Mouse (Mus musculus): ENCODE data around the gene Abi1.
"Not testable (repeated sequence)": the region's sequence is repeated elsewhere in the genome, so short reads cannot be mapped to it uniquely, and the experiment has no call there.

Abi1 gene

DNA sequence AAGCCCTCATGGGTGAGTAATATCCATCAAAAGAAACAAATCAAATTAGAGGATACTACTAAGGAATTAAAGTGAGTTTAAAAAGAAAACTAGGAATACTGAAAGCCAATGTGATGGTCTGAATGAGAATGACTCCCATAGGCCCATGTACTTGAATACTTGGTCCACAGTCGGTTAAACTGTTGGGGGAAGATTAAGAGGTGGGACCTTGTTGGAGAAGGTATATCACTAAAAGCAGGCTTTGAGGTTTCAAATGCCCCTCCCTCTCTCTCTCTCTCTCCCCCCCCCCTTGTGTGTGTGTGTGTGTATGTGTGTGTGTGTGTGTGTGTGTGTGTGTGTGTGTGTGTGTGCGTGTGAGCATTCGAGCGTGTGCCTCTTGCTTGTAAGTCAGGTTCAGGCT, 9.4 kb downstream of the Abi1 start:
- no peak for DNase-seq (ENCODE audit: low spot score)

DNA sequence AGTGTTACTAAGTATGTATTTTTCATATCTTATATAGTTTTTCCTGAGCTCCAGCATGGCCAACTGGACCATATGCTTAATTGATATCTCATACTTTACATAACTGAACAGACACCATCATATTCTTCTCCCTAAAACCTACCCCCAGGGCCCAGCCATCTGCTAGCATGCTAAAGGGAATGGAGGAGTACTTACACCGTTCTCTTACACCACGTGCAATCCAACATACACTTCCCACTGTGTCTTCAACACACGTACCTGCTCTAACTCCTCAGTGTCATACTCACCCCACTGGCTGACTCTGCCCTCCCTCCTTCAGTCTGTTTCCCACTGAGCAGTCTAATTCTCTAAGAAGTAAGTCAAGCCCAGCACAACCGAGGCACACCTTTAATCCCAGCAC, 11.2 kb downstream of the Abi1 start:
- DNase-seq (ENCODE audit: low spot score), result no peak

DNA sequence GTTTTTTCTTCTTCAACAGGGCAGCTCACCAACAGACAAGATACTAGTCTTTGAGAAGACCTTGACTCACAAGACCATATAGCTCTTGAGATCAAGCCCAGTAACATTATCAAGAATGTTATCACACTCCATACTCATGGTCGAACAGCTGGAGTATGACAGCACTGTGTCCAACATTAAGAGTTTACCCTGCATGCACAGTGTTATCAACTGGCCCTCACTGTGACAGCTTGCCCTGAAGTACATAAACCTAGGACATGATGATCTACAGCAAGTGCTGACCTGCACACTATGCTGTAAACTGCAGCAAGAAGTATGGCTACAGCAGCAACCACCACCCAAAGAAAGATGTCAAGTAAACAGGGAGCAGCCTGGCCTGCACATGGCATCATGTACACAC, 13.7 kb downstream of the Abi1 start:
- DNase-seq (ENCODE audit: low spot score), result no peak

DNA sequence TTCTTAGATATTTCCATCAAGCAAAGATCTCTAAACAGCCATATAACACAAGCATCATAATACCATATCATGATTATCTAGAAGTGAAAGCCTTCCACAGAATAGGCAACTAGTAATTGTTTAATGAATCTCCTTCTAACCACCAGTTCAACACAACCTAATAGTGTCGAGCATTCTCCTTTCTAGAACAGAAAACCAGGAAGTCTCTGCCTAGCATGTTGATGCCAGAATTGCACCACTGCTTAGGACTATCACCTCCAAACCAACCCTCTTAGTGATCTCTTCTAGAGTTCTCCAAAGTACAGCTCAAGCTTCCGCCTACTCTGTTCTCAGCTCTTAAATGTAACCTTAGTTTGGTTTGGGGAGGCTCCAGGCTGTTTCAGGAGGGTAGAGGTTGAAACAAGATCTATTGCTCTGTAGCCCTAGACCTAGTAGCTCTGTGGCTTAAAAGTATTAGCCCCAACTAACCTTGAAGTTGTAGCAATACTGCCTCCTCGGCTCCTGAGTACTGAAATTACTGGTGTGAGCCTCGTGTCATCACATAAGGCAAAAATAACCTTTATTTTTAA, 16.2 kb downstream of the Abi1 start:
- no peak for DNase-seq (ENCODE audit: low spot score)

DNA sequence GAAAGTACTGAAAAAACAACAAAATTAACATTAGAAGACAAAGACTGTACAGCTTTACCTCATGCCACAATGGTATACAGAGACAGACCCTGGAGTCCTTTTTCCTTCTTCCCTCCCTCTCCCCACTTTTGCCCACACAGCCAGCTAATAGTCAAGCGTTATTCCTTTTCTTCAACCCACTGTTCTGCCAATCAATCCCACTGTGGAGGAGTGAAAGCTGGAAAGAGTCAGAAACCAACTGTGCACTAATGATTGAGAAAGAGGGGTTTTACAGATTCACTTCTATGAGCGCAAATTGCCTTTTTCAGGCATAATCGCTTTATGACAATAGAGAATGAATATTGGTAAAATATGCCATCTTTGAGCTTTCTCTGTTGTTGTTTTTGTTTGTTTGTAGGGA, 17.0 kb downstream of the Abi1 start:
- no peak for DNase-seq (ENCODE audit: low spot score)

DNA sequence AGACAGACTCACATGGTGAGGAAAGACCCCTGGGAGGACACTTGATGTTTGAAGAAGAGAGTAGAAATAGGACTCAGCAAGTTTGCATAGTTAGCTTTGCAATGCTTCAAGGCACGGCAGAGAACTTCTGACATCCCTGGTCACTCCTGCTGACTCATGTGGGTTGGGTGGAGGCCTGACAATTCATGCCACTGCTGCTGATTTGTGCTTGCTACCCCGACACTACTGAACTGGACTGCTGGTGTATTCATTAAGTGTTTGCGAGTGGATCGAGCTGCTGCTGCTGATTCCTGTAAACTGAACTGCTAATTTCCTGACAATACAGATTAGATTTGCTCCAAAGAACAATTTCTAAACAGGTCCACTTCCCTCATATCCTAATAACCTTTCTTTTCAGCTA, 18.3 kb downstream of the Abi1 start:
- DNase-seq (ENCODE audit: low spot score), result no peak

DNA sequence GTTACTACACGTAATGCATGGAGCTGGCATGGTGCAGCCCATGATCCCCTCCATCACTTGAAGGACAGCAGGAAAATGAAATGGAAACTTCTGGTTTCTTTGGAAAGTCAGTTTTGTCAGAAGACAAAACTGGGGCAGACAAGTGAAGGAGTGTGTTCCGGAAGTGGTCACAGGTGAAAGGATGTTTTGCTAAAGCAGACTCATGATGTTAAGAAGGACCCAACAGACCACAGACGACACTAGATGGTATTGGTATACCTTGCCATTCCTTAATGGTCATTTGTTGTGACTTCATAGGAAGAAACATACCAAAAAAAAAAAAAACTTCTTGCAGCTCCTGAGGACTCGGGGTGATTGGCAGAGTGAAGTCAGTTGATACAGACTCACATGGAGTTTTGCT, 18.7 kb downstream of the Abi1 start:
- DNase-seq (ENCODE audit: low spot score), result no peak

DNA sequence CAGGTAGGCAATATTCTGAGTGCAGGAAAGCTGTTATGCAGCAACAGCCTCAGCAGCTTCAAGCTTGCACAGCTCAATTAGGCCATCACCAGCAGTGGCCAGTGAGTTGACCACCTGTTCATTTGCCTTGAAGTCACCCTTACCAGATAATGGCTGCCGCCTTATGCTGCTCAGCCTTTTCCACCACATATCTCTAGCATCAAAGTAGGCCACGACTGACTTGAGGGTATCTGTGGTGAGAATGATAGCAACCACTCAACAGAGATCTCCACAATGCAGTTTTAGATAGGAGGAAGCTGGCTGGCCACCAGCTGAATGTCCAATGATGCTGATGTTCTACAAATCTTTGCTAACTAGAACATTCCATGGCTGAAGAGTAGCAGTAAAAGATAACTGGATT, 20.9 kb downstream of the Abi1 start:
- no peak for DNase-seq (ENCODE audit: low spot score)

DNA sequence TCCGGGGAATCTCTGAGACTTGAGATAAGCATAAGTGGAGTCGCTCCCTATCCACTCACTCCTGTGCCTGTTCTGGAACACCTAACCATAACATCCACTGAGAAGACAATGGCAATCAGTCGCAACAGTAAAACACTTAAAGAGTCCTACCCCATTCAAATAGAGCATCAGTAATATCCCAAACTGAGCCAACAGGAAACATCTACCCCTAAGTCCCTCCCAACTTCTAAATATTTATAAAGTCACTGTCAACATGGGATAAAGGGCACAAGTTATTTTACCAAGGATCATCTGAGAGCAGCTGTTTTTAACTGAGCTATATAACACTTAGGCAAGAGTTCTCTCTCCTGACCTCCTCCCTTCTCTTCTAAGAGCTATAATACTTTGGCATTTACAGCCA, 23.9 kb downstream of the Abi1 start:
- no peak for DNase-seq (ENCODE audit: low spot score)

DNA sequence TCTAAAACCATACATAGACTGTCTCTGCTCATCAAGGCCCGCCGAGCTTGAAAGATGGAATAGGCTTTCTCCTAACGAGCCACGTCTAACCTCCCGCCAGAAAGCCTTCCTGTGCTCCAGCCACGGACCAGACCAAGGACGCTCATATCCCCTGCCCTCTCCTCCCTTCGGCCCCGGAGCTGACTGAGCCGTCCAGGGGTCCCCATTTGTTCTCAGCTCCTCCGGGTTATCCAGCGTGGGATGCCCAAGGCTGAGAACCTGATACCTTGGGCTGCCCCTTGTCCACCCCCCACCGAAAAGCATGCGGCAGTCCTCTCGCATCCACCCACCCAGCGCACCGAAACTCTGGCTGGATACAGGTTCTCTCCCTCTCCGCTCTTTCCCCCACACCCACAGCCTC, 24.7 kb downstream of the Abi1 start:
- DNase-seq (ENCODE audit: low spot score), result no peak

DNA sequence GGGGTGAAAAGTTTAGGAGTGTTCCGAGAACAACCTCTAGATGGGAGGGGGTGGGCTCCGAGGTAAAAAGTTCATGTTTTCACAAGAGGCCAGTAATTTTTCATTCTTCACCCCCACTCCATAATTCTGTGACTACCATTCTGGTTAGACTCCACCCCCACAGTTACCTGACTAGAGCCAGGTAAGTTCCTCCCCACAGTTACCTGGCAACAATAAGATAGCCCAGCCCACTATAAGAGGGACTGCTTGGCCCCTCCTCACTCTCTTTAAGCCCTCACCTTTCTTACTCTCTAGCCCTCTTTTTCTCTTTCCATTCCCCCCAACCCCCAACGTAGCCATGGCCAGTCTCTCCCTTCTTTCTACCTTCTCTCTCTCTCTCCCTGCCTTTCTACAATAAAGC, 25.1 kb downstream of the Abi1 start:
- not testable (repeated sequence) for DNase-seq (ENCODE audit: low spot score)

DNA sequence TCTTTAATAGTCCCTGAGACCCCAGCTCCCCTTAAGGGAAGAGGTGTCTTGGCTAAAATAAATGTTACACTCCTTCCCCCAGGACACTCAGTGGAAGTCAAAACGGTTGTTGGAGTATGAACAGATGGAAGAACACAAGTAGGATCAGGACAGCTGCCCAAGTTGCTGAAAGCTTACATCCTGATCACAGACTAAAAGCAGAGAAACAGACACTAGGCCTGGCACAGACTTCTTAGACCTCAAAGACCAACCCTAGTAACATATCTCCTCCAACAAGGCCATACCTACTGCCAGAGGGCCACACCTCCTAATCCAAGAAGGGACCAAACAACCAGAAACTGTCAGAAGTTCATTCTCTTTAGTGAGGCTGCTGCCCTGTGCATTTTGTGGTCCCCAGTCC, 31.8 kb downstream of the Abi1 start:
- no peak for DNase-seq (ENCODE audit: low spot score)

DNA sequence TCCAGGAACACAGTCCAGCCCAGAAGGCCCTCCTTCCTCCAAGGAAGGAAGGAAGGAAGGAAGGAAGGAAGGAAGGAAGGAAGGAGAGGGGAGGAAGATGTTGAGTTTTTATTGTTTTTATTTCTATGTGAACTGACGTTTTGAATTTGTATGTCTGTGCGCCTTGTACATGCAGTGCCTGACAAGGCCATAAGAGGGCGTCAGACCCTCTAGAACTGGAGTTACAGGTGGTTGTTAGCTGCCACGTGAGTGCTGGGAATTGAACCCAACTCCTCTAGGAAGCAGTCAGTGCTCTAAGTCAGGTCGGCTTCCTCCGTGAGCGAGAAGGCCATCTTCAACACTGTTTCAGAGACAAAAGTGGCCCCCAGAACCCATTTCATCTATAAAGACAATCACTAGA, 32.5 kb downstream of the Abi1 start:
- DNase-seq (ENCODE audit: low spot score), result no peak

DNA sequence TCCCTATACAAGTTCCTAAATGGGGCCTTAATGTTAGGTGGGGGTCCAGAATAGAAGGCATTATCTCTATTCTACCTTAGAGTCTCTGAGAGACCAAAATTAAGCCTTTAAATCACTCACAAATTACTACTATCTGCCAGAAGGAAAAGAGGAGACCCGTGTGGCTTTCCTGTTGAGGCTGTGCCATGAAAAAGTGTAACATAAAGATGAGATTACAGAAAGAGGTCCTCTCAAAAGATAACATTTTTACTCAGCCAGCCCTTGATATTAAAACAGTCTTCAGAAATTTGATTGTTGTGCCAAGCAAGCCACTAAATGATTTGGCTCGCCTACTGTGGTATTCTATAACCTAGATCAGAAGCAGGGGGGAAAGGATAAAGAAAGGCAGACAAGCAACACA, 32.9 kb downstream of the Abi1 start:
- DNase-seq (ENCODE audit: low spot score), result no peak

DNA sequence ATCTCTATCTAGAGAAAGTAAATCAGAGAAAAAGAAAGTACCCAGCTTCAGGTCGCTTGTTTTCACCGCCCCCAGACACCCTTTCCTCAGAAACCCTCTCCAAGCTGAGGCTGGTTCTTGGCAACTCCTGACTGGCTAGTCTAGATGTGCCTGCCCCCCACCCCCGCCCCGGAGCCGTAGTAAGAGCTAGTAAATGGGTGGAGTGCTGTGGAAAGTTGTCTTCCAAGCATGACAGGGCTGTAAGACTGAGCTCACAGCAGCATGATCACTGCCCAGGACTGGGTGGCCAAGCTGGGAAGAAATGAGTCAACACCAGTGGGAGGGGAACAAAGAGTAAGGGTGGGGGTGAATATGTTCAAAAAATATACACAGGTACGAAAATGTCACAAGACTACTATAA, 33.8 kb downstream of the Abi1 start:
- no peak for DNase-seq (ENCODE audit: low spot score)

DNA sequence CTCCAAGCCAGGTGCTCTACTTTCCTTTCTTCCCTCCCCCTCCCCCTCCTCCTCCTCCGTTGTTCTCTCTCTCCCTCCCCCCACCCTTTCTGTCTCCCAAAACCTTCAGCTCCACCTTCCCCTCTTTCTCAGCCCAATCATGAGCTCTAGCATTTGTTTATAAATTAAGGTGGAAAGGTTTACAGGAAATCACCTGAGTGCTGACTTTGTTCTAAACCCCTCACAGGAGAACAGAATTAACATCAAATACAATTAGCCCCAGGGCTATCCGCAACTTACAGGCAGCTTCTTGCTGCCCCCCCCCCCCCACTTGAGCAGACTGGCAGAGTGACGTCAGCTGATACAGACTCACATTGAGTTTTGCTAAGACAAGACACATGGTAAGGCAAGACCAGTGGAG, 37.4 kb downstream of the Abi1 start:
- no peak for DNase-seq (ENCODE audit: low spot score)

DNA sequence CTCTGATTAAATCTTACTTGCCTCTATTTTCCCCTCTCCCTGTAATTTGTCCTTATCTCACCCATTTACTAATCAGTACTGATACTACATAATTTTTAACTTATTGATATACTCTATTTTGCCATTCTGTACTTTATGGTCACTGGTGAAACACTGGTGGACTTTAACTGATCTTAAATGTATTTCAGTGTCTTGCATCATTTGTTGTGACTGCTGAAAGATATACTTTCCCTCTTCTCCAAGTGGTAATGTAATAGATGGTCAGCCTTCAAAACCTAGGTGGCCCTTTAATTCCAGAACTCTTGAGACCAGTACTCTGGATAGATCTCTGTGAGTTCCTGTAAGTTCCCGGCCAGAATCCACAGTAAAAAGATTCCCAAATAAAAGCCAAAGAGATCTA, 40.4 kb downstream of the Abi1 start:
- DNase-seq (ENCODE audit: low spot score), result no peak

DNA sequence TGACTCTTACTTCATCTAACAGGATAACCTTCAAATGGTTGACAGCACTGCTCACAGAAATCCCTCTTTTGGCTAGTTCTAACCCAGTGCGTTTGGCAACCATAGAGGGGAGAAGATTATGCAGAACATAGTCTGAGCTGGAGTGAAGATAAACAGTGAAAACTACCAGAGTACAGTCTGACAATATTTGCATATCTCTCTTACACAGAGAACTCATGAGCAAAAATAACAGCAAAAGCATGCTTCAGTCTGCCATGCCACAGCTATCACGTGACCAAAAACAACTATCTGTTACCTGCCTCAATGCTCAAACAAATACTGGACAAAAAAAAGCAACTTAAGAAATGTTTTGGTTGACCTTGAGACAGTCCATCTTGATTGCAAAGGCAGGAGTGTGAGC, 41.2 kb downstream of the Abi1 start:
- no peak for DNase-seq (ENCODE audit: low spot score)

DNA sequence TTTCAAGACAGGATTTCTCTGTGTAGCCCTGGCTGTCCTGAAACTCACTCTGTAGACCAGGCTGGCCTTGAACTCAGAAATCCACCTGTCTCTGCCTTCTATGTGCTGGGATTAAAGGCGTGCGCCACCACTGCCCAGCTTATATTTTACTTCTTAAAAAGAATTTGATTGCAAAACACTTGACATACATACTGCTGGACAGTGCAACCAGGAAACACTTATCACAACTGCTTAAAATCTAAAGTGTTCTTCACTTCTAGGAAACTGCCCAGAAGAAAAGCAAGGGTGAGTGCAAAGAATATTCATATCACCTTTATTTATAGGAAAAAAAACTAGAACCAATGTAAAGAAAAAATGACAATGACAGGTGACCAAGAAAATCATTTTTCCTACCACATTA, 42.0 kb downstream of the Abi1 start:
- no peak for DNase-seq (ENCODE audit: low spot score)

DNA sequence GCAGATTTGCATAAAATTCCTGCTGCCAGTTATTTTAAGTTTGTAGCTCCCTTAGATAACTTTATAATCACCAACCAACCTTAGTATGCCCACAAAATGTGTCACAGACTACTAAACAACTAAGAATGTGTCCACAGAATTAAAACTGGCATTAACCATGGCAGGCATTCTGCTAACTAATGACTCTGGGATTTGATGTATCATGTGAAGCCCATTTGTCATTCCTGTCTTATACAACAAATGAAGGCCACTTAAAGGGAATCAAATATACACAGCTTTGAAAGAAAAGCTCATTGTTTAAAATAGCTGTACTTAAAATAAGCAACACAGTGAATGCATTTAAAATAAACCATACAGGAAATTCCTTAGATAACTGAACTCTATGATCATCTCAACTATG, 44.0 kb downstream of the Abi1 start:
- no peak for DNase-seq (ENCODE audit: low spot score)

DNA sequence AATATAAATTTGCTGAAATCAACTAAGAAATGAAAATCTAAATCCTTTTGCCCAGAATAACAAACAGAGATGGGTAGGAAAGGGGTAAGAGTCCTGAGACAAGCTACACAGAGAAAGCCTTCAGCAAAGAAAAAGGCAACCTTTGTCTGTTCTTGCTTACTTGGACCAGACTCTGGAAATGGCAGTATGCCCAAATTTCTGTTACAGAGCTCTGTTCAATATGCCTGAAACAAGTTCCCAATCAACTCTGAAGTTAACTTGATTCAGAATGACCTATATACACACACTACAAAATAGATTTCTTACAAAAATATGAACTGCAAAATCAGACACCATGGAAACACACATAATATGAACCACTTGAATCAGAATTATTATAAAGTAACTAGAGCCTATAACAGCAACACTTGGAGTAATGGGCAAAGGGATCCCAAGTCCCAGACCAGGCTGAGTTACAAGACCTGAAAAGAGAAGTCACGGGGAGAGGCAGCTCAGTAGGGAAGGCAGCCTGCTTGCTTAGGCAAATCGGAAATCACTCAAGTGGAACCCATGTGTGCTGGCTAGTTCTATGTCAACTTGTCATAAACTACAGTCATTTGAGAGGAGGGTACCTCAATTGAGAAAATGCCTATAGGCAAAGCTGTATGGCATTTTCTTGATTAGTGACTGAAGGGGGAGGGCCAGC, 53.9 kb downstream of the Abi1 start:
- DNase-seq (ENCODE audit: low spot score), result no peak

DNA sequence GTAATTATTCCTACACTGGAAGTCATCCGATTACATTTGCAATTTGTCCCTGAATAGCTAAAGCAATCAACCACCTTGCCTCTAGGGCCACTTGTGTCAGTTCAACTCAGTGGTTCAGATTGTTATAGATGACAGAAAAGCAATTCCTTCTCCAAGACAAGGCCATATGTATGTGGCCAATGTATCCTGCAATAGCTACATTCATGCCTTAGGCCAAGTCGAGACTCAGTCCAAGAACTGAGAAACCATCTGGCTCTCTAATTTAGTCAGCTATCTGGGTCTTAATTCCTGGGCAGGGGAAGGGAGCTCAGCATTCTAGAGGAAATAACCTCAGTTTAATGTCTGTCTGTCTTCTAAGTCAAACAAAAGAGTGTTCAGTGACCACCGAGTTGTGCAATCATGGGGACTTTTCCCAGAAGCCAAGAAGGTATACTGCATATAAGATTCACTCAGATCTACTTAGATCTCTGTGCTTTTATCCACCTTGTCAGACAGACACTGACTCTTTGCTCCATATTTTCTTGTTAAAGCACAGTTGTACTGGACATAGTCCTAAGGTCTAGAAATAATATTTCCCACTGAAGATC, 62.6 kb downstream of the Abi1 start:
- no peak for DNase-seq (ENCODE audit: low spot score)

DNA sequence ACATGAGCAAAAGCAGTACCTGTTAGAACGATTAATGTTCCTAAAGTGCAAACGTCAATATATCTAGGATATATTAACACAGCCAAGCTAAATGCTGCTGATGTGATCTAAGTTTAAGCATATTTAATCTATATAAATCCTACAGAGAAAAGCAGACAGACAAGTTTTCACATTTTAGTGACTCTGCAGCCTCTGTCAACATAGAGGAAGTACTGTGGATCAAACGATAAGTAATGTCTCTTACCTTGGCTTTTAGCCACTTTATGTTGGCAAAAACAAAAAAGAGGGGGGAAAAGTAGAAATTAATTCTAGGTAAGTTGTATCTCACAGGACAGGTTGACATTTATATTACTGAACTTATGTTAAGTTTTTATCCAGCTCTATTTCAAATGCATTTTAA, 77.1 kb downstream of the Abi1 start:
- DNase-seq (ENCODE audit: low spot score), result no peak

DNA sequence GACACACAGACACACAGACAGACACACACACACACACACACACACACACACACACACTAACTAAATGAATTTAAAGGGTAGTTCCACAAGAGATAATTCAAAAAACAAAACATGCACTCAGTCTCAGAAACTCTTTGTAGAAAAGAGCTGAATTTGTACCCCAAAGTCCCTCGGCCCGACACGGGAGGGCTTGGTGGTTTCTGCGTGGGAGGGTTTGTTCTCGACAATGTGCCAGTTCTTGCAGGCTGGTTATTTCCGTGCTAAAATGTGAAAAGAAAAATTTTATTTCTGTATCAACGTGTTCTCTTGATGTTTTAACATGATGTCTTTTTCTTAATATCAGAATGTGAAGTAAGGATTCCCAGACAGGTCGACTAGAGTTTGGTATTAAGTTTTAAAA, 77.8 kb downstream of the Abi1 start:
- no peak for DNase-seq (ENCODE audit: low spot score)

Measured in testis, postnatal 14 days (tissue).